Mouse (Mus musculus): Measurements from ENCODE around the gene Klf16.

The Klf16 gene

DNA sequence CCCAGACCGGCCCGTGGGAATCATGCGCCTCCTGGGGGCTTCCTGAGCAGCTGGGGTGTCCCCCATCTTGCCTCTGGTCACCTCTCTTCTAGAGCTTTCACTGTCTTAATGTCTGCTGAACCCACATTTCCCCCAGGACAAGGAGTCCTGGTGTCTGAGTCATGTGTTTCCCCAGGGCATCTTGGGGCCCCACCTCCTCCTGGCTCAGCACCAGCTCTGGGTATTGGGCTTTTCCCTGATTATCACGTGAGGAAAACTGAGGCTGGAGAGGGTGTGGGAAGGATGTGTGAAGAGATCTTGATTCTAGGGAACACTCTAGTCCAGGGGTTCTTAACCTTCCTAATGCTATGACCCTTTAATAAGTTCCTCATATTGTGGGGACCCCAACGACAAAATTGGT lies 38.9 kb downstream of the Klf16 start:
- DNase-seq, result no peak

DNA sequence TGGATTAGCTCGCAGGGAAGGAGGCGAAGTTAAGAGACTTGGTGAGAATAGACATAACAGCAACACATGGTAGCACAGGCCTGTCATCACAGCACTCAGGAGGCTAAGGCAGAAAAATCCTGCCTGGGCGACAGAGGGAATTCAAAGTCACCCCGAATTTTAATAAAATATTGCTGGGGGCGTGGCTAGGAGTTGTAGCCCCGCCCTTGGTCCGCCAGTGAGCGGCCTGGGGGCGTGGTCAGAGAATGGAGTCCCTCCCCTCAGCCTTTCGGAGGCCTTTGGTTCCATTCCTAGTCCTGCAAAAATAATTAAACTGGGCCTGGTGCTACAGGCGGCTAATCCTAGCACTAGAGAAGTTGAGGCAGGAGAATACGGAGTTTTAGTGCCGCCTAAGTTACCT lies 41.4 kb downstream of the Klf16 start:
- DNase-seq, result no peak

DNA sequence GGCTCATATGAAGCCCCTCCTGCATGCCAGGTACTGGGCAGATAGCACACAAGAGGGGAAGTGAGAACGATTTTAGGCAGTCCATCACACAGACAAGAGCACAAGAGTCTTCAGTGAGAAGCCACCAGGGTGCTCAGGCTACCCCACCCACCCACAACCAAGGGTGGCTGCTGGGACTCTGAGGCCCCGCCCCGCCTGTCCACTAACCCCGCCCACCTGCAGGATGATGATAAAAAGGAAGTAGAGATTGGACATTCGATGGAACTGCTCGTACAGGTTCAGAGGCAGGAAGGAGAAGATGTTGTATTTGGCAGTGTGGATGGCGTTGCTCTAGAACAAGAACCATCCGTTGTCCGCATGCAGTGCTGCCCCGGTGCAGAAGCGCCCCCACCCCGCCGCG lies 42.0 kb downstream of the Klf16 start:
- no peak for DNase-seq

DNA sequence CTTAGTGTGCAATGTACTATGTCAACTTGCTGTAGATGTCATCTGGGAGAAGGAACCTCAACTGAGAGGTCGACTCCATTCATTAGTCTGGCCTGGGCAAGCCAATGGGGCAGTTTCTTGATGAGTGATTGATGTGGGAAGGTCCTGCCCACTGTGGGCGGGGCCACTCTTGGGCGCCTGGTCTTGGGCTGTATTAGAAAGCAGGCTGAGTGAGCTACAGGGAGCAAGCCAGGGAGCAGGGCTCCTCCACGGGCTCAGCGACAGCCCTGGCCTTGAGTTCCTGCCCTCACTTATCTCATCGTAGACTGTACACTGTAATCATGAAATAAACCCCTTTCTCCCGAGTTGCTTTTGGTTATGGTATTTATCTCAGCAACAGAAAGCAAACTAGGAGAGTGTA lies 43.4 kb downstream of the Klf16 start:
- no peak for DNase-seq

DNA sequence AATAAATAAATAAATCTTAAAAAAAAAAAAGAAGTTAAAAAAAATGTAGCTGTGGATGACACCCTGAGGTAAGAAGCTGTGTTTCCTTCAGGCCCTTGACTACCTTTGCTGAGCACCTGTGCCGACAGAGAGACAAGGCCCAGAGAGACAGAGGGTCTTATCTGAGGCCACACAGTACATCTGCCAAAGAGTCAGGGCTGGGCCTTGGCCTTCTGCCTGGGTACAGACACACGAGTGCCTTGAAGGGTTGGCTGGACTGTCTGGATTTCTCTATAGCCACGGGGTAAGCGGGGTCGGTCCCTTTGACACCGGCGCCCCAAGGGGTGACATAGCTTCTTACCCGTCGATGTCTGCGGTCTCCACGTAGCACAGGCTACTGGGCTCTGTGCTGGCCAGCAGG lies 44.3 kb downstream of the Klf16 start:
- DNase-seq, result no peak

DNA sequence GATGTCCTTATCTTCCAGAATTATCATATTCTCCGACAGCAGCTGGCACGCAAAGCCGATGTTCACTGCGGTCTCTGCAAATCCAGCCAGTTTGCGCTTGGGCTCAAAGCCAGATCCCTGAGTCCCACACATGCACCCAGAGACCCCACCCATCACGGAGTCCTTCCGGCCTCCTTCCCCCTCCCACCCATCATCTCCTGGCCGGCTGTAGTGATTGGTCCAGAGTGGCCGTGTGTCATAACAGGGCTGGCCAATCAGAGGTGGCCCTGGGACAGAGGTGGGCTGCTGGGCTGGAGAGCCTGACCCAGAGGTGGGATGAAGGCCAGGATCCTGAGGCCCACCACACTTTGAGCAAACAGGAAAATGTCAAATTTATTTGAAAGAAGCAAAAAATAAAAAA lies 50.9 kb downstream of the Klf16 start:
- DNase-seq, result no peak

DNA sequence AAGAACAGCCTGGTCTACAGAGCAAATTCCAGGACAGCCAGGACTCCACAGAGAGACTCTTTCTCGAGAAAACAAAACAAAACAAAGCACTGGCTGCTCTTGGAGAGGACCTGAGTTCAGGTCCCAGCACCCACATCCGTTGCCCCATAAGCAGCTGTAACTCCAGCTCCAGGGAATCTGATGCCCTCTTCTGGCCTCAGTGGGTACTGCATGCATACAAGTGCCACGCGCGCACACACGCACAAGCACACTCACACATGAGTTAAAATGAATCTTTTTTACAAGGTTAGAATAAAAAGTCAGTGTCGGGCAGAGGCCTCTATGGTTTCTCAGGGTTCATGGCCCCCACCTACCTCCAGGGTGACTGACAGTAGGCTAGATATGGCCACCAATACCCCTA lies 53.8 kb downstream of the Klf16 start:
- DNase-seq, result no peak

DNA sequence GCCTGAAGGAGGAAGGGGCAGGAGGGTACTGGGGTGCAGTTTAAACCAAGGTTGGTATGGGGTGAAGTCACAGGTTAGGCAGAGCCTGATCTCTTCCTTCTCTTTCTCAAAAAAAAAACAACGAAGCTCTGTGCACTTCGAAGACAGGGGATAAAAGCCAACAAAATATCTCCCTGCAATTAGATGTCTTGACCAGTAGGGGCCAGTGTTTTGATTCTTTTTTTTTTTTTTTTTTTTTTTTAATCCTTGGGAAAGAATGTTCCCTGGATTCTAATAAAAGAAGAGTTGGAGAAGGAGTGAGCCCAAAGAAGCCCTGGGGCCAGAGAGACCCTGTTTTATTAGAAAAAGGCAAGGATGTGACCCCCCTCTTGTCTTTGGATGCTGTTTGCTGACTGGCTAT lies 57.8 kb downstream of the Klf16 start:
- DNase-seq, result no peak
